Mouse (Mus musculus): ENCODE measurements around the gene Maml2. TPM values are rescaled to one million over a fixed set of nuclear protein-coding genes. Genes with fewer than 3 reads are reported as not detected.
A peak's percentile ranks its signal among the peaks of the same experiment; 100 is the strongest.

Gene Maml2
- total and polyA plus RNA-seq, 3 experiments: 4.2 to 7.2 (median 5.7) TPM

GRCm38 (mm10) chr9:13446703-13447285, 149.0 kb downstream of the Maml2 start, which contains the start of gene Gm17571:
Gm17571 (minus strand) TSS chr9:13446753.
- DNase-seq: no peak

- no peak for DNase-seq
Observed at GRCm38 (mm10) chr9:13448716-13449115, 151.0 kb downstream of the Maml2 start.

GRCm38 (mm10) chr9:13454651-13455123, 156.9 kb downstream of the Maml2 start:
- DNase-seq: no peak

GRCm38 (mm10) chr9:13455231-13455630, 157.5 kb downstream of the Maml2 start:
- no peak for DNase-seq

- no peak for DNase-seq
Observed at GRCm38 (mm10) chr9:13457774-13458173, 160.0 kb downstream of the Maml2 start.

- no peak for DNase-seq
Observed at GRCm38 (mm10) chr9:13459371-13459770, 161.6 kb downstream of the Maml2 start.

GRCm38 (mm10) chr9:13460012-13460411, 162.3 kb downstream of the Maml2 start:
- DNase-seq: no peak

- peak; percentile 48 for DNase-seq
Observed at GRCm38 (mm10) chr9:13460926-13461325, 163.2 kb downstream of the Maml2 start.

GRCm38 (mm10) chr9:13465358-13466020, 167.7 kb downstream of the Maml2 start:
- no peak for DNase-seq

- DNase-seq: no peak
Observed at GRCm38 (mm10) chr9:13466351-13466750, 168.6 kb downstream of the Maml2 start.

GRCm38 (mm10) chr9:13466816-13467215, 169.1 kb downstream of the Maml2 start:
- no peak for DNase-seq

GRCm38 (mm10) chr9:13467745-13468144, 170.0 kb downstream of the Maml2 start:
- no peak for DNase-seq

- no peak for DNase-seq
Observed at GRCm38 (mm10) chr9:13468778-13469177, 171.0 kb downstream of the Maml2 start.

GRCm38 (mm10) chr9:13470013-13470412, 172.3 kb downstream of the Maml2 start:
- DNase-seq: peak; percentile 29

- no peak for DNase-seq
Observed at GRCm38 (mm10) chr9:13474951-13475350, 177.2 kb downstream of the Maml2 start.

- DNase-seq: no peak
Observed at GRCm38 (mm10) chr9:13479275-13479674, 181.5 kb downstream of the Maml2 start.

- no peak for DNase-seq
Observed at GRCm38 (mm10) chr9:13483199-13484068, 185.7 kb downstream of the Maml2 start.

- no peak for DNase-seq
Observed at GRCm38 (mm10) chr9:13484267-13485240, 186.8 kb downstream of the Maml2 start.

GRCm38 (mm10) chr9:13485914-13486313, 188.2 kb downstream of the Maml2 start:
- DNase-seq: no peak

- DNase-seq: no peak
Observed at GRCm38 (mm10) chr9:13491107-13491506, 193.3 kb downstream of the Maml2 start.

- DNase-seq: no peak
Observed at GRCm38 (mm10) chr9:13491854-13492620, 194.3 kb downstream of the Maml2 start.
